Mouse (Mus musculus): ENCODE data around the gene Dlgap5.

- no peak for TF ChIP-seq CTCF (IDR thresholded peaks at IDR 0.05; ENCODE audit: control insufficient read depth, insufficient read depth, low read length)
- no peak for TF ChIP-seq POLR2A (IDR thresholded peaks at IDR 0.05; ENCODE audit: borderline replicate concordance, control insufficient read depth, low read depth, low read length)
Measured at GRCm38 (mm10) chr14:47461997-47462396, 43.8 kb upstream of the Dlgap5 start.

Measured in bone marrow, adult 2 months (tissue).